Mouse (Mus musculus) spleen, adult 2 months (tissue): ENCODE data around the gene Il4i1. TPM values are rescaled to one million over a fixed set of nuclear protein-coding genes. Genes with fewer than 3 reads are reported as not detected.

Experiments used
- DNase-seq, 2 experiments: peaks; one replicate each; pipeline versions ENCODE4 v3.0.0 to v3.0.0-alpha.2; 2012 to 2021; ENCODE audit warnings: low spot score in 2 of 2, low read depth in 1 of 2
- H3K27ac ChIP-seq: fragments of 200-500 bp; 2 replicates; pipeline ENCODE4 v1.5.1; 2012; ENCODE audit warnings: low read length, inconsistent platforms; ENCODE audit not compliant: insufficient read depth
- H3K27me3 ChIP-seq: fragments of 200-500 bp; 2 replicates; pipeline ENCODE4 v1.6.1; 2012; ENCODE audit warnings: mild to moderate bottlenecking, moderate library complexity, low read length, inconsistent platforms; ENCODE audit not compliant: control insufficient read depth, insufficient read depth
- H3K36me3 ChIP-seq: fragments of 200-500 bp; 2 replicates; pipeline ENCODE4 v1.6.1; 2012; ENCODE audit warnings: mild to moderate bottlenecking, low read length, inconsistent platforms; ENCODE audit not compliant: control insufficient read depth, insufficient read depth
- H3K4me1 ChIP-seq: fragments of 200-500 bp; 2 replicates; pipeline ENCODE4 v1.6.1; 2011; ENCODE audit warnings: inconsistent platforms; ENCODE audit not compliant: control insufficient read depth, insufficient read depth, insufficient read length
- H3K4me3 ChIP-seq: fragments of 200-500 bp; 2 replicates; pipeline ENCODE4 v1.5.1; 2011; ENCODE audit warnings: mild to moderate bottlenecking, inconsistent platforms; ENCODE audit not compliant: insufficient read depth, insufficient read length; ENCODE audit errors: extremely low read depth
- CTCF ChIP-seq: fragments of 200-500 bp; IDR thresholded peaks from 2 replicates; pipeline ENCODE4 v1.5.1; 2011; ENCODE audit warnings: mild to moderate bottlenecking, inconsistent platforms; ENCODE audit not compliant: insufficient read depth, insufficient read length, insufficient replicate concordance; ENCODE audit errors: extremely low read depth
- POLR2A ChIP-seq: fragments of 200-500 bp; IDR thresholded peaks from 2 replicates; pipeline ENCODE4 v1.6.1; 2011; ENCODE audit warnings: low read depth, low read length, inconsistent platforms
- WGBS: fragments of 180-500 bp; shearing (Covaris S2); methylation state at CpG from one replicate; pipeline ENCODE4 v1.1.7; 2018; 5-methylcytosine and 5-hydroxymethylcytosine counted together
- polyA plus RNA-seq: library from polyadenylated mRNA; depleted of rRNA; stranded (reverse); fragments of >200 nt; gene quantifications from 2 replicates; pipeline ENCODE4 v1.2.3, GENCODE M21; 2012

The Il4i1 gene
- polyA plus RNA-seq, 1 experiment, result 175 TPM

- H3K4me3 ChIP-seq, result no peak overlapping the region
Observed at GRCm38 (mm10) chr7:44813985-44814384, 2.2 kb upstream of the Il4i1 start.

DNA sequence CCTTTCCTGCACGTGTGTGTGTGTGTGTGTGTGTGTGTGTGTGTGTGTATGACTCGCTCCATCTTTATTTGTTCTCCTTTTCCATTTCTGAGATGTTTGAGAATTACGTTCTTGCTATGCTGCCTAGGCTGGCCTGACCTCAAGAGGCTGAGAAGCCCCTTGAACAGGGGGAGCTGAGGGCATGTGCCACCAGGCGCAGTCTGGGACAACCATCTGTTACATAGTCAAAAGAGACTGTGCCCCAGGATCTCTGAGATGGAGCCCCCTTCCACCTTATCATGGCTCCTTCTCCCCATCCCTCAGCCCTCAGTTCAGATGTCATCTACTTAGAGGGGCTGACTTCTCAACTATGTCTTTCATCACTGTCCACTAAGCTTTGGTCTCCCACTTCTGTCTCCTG lies 1.8 kb upstream of the Il4i1 start:
- no peak for DNase-seq
- Histone ChIP-seq H3K27me3 (no peaks in the 10 kb centered on the region), H3K27ac (no peak overlapping the region), H3K4me1 (peaks cover 7% of the 10 kb centered on the region), H3K4me3 (no peak overlapping the region), H3K36me3 (no peaks in the 10 kb centered on the region)
- TF ChIP-seq POLR2A (no peak), CTCF (no peak)
- WGBS, result 86% methylated on average over 4 of the region's 4 CpGs

More at GRCm38 (mm10) chr7:44813985-44814384, 2.2 kb upstream of the Il4i1 start:
- 89% methylated on average over 3 of the region's 3 CpGs for WGBS
- no peaks in the 10 kb centered on the region for H3K27me3 ChIP-seq
- H3K4me1 ChIP-seq, result peaks cover 7% of the 10 kb centered on the region
- no peaks in the 10 kb centered on the region for H3K36me3 ChIP-seq
- DNase-seq, result no peak
- TF ChIP-seq CTCF (no peak), POLR2A (no peak)
- no peak overlapping the region for H3K27ac ChIP-seq

- no peak for DNase-seq
- TF ChIP-seq CTCF, result no peak
- TF ChIP-seq POLR2A, result no peak
- Histone ChIP-seq H3K4me3 (peak overlapping the region; percentile 93; the same call in 1 of the 2 replicates), H3K27me3 (no peaks in the 10 kb centered on the region), H3K36me3 (no peaks in the 10 kb centered on the region), H3K27ac (peak overlapping the region; percentile 60; the same call in 1 of the 2 replicates), H3K4me1 (peaks cover 7% of the 10 kb centered on the region)
- 62% methylated on average over 14 of the region's 14 CpGs for WGBS
Observed at GRCm38 (mm10) chr7:44814952-44815553, 1.1 kb upstream of the Il4i1 start.

- under 1% methylated on average over 53 of the region's 57 CpGs for WGBS
- H3K36me3 ChIP-seq, result no peaks in the 10 kb centered on the region
Observed at GRCm38 (mm10) chr7:44816470-44817021, 359 bp downstream of the Il4i1 start, which contains the start of gene Atf5. Gene Atf5, minus strand, starts transcription at chr7:44816658.

DNA sequence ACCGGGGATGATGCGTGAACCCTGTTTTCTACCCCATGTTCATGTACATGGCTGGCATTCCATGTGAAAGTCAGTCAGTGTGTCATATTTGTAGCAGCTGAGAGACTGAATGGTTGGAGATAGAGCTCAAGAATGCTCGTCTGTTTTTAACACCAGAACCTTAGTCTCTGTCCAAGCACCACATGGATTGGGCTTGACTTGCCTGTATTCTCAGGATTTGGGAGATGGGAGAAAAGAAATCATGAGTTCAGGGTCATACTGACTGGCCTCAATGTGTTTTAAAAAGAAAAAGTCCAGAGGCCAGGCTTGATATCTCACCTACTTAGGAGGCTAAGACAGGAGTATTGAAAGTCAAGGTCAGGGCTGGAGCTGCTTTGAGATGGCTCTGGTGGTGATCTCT lies 1.3 kb downstream of the Il4i1 start:
- Histone ChIP-seq H3K4me1 (peaks cover 10% of the 10 kb centered on the region), H3K27ac (no peak overlapping the region), H3K36me3 (no peaks in the 10 kb centered on the region), H3K27me3 (no peaks in the 10 kb centered on the region), H3K4me3 (no peak overlapping the region)
- WGBS, result 16% methylated on average over 3 of the region's 3 CpGs
- peak in 1 of 2 experiments; percentile 1 for DNase-seq
- TF ChIP-seq POLR2A (no peak), CTCF (no peak)

More at GRCm38 (mm10) chr7:44816470-44817021, 359 bp downstream of the Il4i1 start, which contains the start of gene Atf5:
- no peak for DNase-seq
- H3K27ac ChIP-seq, result peak within 1 kb of the TSS; percentile 92
- peak within 1 kb of the TSS; percentile 93 for H3K4me3 ChIP-seq
- peaks cover 10% of the 10 kb centered on the region for H3K4me1 ChIP-seq
- H3K27me3 ChIP-seq, result no peaks in the 10 kb centered on the region
- TF ChIP-seq CTCF, result no peak
- TF ChIP-seq POLR2A, result no peak

DNA sequence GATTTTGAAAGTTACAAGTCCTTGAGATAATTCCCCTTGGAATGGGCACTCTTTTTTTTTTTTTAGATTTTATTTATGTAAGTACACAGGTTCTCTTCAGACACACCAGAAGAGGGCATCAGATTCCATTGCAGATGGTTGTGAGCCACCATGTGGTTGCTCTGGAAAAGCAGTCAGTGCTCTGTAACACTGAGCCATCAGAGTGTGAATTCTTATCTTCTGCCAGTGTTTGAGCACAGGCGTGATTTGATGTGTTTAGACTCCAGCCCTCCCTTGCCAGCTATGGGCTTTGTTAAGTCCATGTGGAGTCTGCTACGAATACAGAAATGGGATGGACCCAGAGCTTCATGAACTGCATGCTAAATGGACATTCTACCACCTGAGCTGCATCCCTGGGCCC lies 2.0 kb downstream of the Il4i1 start:
- H3K4me1 ChIP-seq, result peaks cover 10% of the 10 kb centered on the region
- WGBS, result 49% methylated on average over 2 of the region's 2 CpGs
- H3K27me3 ChIP-seq, result no peaks in the 10 kb centered on the region
- peak in 1 of 2 experiments; percentile 1 for DNase-seq
- TF ChIP-seq POLR2A (no peak), CTCF (no peak)
- no peak overlapping the region for H3K27ac ChIP-seq
- H3K4me3 ChIP-seq, result no peak overlapping the region
- H3K36me3 ChIP-seq, result no peaks in the 10 kb centered on the region

GRCm38 (mm10) chr7:44818751-44819235 lies 2.6 kb downstream of the Il4i1 start:
- no peak overlapping the region for H3K27ac ChIP-seq
- WGBS, result 48% methylated on average over 6 of the region's 6 CpGs
- TF ChIP-seq POLR2A, result no peak
- TF ChIP-seq CTCF, result no peak

More at GRCm38 (mm10) chr7:44818751-44819235, 2.6 kb downstream of the Il4i1 start:
- no peaks in the 10 kb centered on the region for H3K27me3 ChIP-seq
- H3K4me1 ChIP-seq, result peaks cover 10% of the 10 kb centered on the region
- no peaks in the 10 kb centered on the region for H3K36me3 ChIP-seq
- H3K4me3 ChIP-seq, result no peak overlapping the region
- peak in 1 of 2 experiments; percentile 2 for DNase-seq
